Mouse (Mus musculus) forebrain, postnatal 0 days (tissue): Measurements from ENCODE around the gene Adam22. TPM values are rescaled to one million over a fixed set of nuclear protein-coding genes. Genes with fewer than 3 reads are reported as not detected.

ENCODE experiments used
- ATAC-seq: fragments of 200-750 bp; cut with Nextera tagmentation; 2 replicates; pipeline ENCODE4 v1.8.0; 2017; ENCODE audit warnings: mild to moderate bottlenecking, moderate library complexity
- DNase-seq: peaks from one replicate; pipeline ENCODE4 v3.0.0-alpha.2; 2015
- H3K27ac ChIP-seq: fragments of 300-500 bp; sonication (generic); 2 replicates; pipeline ENCODE4 v1.5.1; 2014; ENCODE audit warnings: low read depth, mild to moderate bottlenecking, antibody characterized with exemption, low read length, moderate library complexity, mixed read lengths
- H3K27me3 ChIP-seq: fragments of 300-500 bp; sonication (generic); 2 replicates; pipeline ENCODE4 v1.6.1; 2014; ENCODE audit warnings: mild to moderate bottlenecking, low read length, mixed read lengths; ENCODE audit not compliant: insufficient read depth
- H3K36me3 ChIP-seq: fragments of 300-500 bp; sonication (generic); 2 replicates; pipeline ENCODE4 v1.6.1; 2014; ENCODE audit warnings: mild to moderate bottlenecking, moderate library complexity; ENCODE audit not compliant: insufficient read depth
- H3K4me1 ChIP-seq: fragments of 300-500 bp; sonication (generic); 2 replicates; pipeline ENCODE4 v1.6.1; 2014; ENCODE audit warnings: antibody characterized with exemption; ENCODE audit not compliant: insufficient read depth
- H3K4me2 ChIP-seq: fragments of 300-500 bp; sonication (generic); 2 replicates; pipeline ENCODE4 v1.6.1; 2014; ENCODE audit warnings: low read depth, mild to moderate bottlenecking, moderate library complexity
- H3K4me3 ChIP-seq: fragments of 300-500 bp; sonication (generic); 2 replicates; pipeline ENCODE4 v1.5.1; 2014; ENCODE audit warnings: low read depth, low read length, mixed read lengths
- H3K9ac ChIP-seq: fragments of 300-500 bp; sonication (generic); 2 replicates; pipeline ENCODE4 v1.6.1; 2014; ENCODE audit warnings: mild to moderate bottlenecking
- H3K9me3 ChIP-seq: fragments of 300-500 bp; sonication (generic); 2 replicates; pipeline ENCODE4 v1.6.1; 2016; ENCODE audit warnings: low read length
- CTCF ChIP-seq: sonication (generic); IDR thresholded peaks from 2 replicates; pipeline ENCODE4 v1.5.1; 2016; ENCODE audit warnings: antibody characterized with exemption, control low read depth, low read depth
- WGBS: fragments of 180-500 bp; shearing (Covaris S2); extraction: QIAGEN DNeasy Blood & Tissue Kit; methylation state at CpG from one replicate; pipeline ENCODE4 v1.1.7; 2014; 5-methylcytosine and 5-hydroxymethylcytosine counted together
- polyA plus RNA-seq: library from polyadenylated mRNA; unstranded; fragments of >200 nt; fragmentation: Nextera tagmentation; extraction: Ambion mirVana; gene quantifications from 2 replicates; pipeline ENCODE4 v1.2.1, GENCODE M21; 2015
- total RNA-seq: library from RNA; depleted of rRNA; stranded (reverse); fragments of >200 nt; gene quantifications from 2 replicates; pipeline ENCODE4 v1.2.3, GENCODE M21; 2014

The Adam22 gene
- total and polyA plus RNA-seq, 2 experiments from 2014 or later: 36.6 to 89.4 TPM

DNA sequence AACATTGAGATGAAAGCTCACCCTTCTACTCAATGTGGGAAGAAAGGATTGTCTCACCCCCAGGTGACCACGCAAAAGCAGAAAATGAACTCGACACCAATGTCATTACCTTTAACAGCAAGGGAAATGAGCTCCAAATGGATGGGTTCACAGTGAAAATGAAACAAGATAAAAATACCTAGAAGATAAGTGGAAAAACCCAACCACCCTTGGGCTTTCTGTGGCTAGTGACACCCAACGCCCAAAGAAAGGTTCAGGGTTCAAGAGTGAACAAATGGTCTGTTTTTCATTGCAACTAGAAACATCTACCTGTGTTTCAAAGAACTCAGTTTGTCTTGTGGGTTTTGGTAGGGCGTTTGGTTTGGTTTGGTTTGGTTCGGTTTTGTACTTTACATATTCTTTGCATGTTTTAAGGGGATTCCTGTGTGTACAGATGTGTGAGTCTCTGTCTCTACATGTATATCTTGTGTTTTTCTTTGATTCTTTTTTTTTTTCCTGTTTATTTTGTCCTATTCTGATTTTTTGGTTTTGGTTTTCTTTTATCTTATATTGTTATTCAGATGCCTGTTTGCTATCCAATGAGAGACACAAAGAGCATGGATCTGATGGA lies 6.4 kb upstream of the Adam22 start:
- Histone ChIP-seq H3K4me1 (no peaks in the 10 kb centered on the region), H3K36me3 (no peaks in the 10 kb centered on the region), H3K4me3 (no peak overlapping the region), H3K4me2 (no peak overlapping the region), H3K9ac (no peak overlapping the region), H3K27ac (no peak overlapping the region), H3K9me3 (no peaks in the 10 kb centered on the region), H3K27me3 (no peaks in the 10 kb centered on the region)
- TF ChIP-seq CTCF: no peak
- ATAC-seq: no peak
- 86% methylated on average over 5 of the region's 5 CpGs for WGBS
- no peak for DNase-seq

DNA sequence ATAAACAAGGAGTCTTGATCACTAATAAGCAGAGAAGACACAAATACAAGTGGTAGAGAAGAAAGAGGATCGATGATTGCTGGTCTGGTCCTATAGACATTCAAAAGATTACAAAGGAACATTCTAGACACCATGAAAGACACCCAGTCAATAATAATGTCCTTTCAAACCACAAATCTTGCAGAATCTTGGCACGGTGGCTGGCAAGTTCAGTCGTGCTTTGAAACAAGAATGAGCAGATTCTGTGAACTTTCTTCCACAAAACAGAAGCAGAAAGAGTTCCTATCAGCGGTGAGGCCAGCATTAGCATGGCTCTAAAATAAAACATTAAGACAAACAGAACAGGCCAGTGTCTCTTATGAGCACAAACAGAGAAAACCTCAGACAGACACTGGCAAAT lies 5.5 kb upstream of the Adam22 start:
- TF ChIP-seq CTCF: no peak
- DNase-seq (no peak), ATAC-seq (no peak)
- H3K27ac ChIP-seq: no peak overlapping the region
- H3K9ac ChIP-seq: no peak overlapping the region
- H3K27me3 ChIP-seq: no peaks in the 10 kb centered on the region
- H3K36me3 ChIP-seq: no peaks in the 10 kb centered on the region
- WGBS: 57% methylated on average over 4 of the region's 4 CpGs
- H3K9me3 ChIP-seq: no peaks in the 10 kb centered on the region
- H3K4me3 ChIP-seq: no peak overlapping the region
- H3K4me2 ChIP-seq: no peak overlapping the region
- H3K4me1 ChIP-seq: no peaks in the 10 kb centered on the region

DNA sequence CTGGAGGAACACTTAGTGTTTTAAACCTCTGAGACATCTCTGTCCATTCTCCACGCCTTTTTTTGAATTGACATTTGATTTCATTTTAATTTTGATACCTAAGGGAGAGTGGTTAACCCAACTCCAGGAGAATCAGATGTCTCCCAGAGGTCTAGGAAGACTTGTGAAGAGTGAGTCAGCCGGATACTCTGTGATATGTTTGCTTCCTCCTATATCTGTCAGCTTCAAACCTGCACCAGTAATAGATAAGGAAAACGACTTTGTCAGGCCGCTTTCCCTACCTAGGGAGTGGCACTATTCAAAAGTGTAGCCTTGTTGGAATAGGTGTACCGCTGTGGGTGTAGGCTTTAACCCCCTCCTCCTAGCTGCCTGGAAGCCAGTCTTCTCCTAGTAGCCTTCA lies 821 bp upstream of the Adam22 start:
- 88% methylated on average over 5 of the region's 5 CpGs for WGBS

DNA sequence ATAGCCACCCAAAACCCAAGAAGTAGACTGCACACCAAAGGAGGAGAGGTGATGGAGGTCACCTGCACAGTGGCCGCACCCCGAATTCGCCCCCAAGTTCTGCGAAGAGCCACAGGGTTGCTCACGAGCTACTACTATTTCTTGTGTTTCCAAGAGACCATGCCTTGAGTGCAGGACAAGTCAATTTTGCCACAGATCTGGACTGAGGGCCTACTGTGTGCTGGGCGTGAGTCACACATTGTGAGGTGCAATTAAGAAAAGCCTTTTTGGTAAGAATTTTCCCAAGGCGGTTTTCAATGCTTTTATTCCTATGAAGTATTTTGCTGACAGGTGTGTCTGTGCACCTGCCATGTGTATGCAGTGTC lies 350 bp upstream of the Adam22 start:
- Histone ChIP-seq H3K4me3 (peak overlapping the region; percentile 54), H3K4me1 (peaks cover 8% of the 10 kb centered on the region; the same call in 1 of the 2 replicates), H3K9ac (peak overlapping the region; percentile 71; the same call in 1 of the 2 replicates), H3K27ac (no peak overlapping the region), H3K4me2 (peak overlapping the region; percentile 69), H3K9me3 (no peaks in the 10 kb centered on the region), H3K36me3 (no peaks in the 10 kb centered on the region), H3K27me3 (no peaks in the 10 kb centered on the region)
- 41% methylated on average over 7 of the region's 7 CpGs for WGBS
- no peak for ATAC-seq
- no peak for DNase-seq
- no peak; the same call in 1 of the 2 replicates for TF ChIP-seq CTCF

More for the DNA sequence above, 821 bp upstream of the Adam22 start:
- no peak for ATAC-seq
- Histone ChIP-seq H3K9me3 (no peaks in the 10 kb centered on the region), H3K27ac (no peak overlapping the region), H3K27me3 (no peaks in the 10 kb centered on the region), H3K36me3 (no peaks in the 10 kb centered on the region), H3K4me1 (peaks cover 8% of the 10 kb centered on the region; the same call in 1 of the 2 replicates), H3K9ac (no peak overlapping the region), H3K4me3 (no peak overlapping the region), H3K4me2 (no peak overlapping the region)
- no peak for DNase-seq
- no peak for TF ChIP-seq CTCF

DNA sequence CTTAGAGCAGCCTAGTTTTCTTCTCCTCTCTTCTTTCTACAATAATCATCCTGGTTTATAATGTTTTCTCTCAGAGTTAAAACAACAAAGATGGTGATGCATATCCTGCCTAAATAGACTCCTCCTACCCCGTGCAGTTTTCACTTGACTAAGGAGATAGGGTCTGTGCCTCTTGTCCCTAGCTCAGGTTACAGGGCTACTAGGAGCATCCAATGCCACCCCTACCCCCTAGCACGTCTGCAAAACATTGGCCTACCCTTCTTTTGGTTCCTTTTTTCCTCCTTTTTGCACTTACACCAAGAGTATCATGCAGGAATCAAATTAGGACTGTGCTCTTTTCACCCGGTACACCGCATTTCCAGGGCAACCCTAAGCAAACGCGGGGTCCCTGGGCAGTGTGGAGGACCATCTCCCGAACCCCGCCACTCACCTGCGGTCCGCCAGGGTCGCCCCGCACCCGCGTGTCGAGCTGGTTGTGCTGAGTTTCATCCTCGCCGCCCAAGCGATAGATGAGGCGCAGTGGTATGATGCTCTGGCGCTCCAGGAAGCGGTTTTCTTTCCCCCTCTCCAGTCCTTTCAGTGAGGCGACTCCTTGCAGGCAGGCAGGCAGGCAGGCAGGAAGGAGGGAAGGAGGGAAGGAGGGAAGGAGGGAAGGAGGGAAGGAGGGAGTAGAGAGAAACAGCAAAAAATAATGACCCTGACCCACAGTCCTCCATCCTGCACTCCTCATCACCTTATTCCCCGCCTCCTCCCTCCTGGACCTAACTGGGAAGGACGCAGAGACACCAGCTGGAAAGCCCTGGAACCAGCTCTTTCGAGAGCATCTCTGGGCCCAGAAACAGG lies 968 bp downstream of the Adam22 start:
- ATAC-seq (peak; percentile 44), DNase-seq (peak; percentile 65)
- Histone ChIP-seq H3K4me3 (peak overlapping the region; percentile 54), H3K9me3 (no peaks in the 10 kb centered on the region), H3K4me2 (peak overlapping the region; percentile 69), H3K27ac (peak overlapping the region; percentile 76), H3K27me3 (no peaks in the 10 kb centered on the region), H3K9ac (peak overlapping the region; percentile 71), H3K4me1 (peaks cover 8% of the 10 kb centered on the region; the same call in 1 of the 2 replicates), H3K36me3 (no peaks in the 10 kb centered on the region)
- WGBS: under 1% methylated on average over 25 of the region's 25 CpGs
- peak; percentile 7; the same call in 1 of the 2 replicates for TF ChIP-seq CTCF

DNA sequence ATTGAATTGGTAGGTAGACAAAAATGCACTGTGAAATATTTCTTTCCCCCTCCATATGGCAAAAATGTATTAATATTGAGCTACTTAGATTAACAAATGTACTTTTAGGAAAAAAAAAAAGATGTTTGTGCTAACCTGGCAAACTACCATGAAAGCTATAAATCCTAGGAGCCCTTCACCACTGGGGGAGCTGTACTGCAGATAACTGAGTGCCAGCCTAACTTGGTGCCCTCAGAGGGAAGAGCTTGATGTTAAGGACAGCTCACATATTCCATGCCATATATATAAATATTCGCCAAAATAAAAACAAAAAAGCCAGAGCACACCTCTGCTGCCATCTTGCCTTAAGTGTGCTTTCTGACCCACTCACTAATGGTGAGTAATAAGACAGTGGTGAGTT lies 5.6 kb downstream of the Adam22 start:
- H3K4me3 ChIP-seq: no peak overlapping the region
- no peaks in the 10 kb centered on the region for H3K9me3 ChIP-seq
- peak; percentile 63 for TF ChIP-seq CTCF
- H3K4me2 ChIP-seq: no peak overlapping the region
- H3K27ac ChIP-seq: no peak overlapping the region
- 0 out of 2 replicates have a peak, but pooled peaks cover 4% of the 10 kb centered on the region for H3K36me3 ChIP-seq
- ATAC-seq: no peak
- DNase-seq: peak; percentile 49
- H3K27me3 ChIP-seq: no peaks in the 10 kb centered on the region
- WGBS: 80% methylated on average over 1 of the region's 1 CpGs
- peaks cover 8% of the 10 kb centered on the region; the same call in 1 of the 2 replicates for H3K4me1 ChIP-seq
- no peak overlapping the region for H3K9ac ChIP-seq

DNA sequence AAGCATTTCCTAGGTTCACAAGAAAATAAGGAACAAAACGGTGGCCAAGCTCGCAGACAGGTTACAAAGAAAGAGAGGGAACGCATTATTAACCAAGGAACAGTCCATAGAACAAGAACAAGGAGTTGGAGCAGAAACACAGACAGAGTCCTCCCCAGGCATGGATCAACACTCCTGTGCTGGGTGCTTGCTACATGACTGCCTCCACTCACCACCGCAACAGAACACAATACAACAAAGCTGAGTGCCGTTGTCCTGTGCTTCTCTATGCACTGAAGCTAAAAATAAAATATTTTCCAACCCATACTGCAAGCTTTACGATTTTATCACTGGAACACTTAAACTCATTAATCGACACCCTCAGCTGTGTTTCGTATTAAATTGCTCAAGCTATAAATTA lies 10.3 kb downstream of the Adam22 start:
- Histone ChIP-seq H3K4me3 (no peak overlapping the region), H3K4me1 (no peaks in the 10 kb centered on the region), H3K9me3 (no peaks in the 10 kb centered on the region), H3K36me3 (0 out of 2 replicates have a peak, but pooled peaks cover 4% of the 10 kb centered on the region), H3K27me3 (no peaks in the 10 kb centered on the region), H3K4me2 (no peak overlapping the region), H3K9ac (no peak overlapping the region), H3K27ac (no peak overlapping the region)
- ATAC-seq: no peak
- WGBS: 65% methylated on average over 8 of the region's 8 CpGs
- DNase-seq: no peak
- no peak for TF ChIP-seq CTCF
